22 mouse cellular contexts compared by ENCODE assay signal in genomic region chr13:74031133-74031532, GRCm38 (mm10). TPM values are rescaled to one million over a fixed set of nuclear protein-coding genes. Genes with fewer than 3 reads are reported as not detected.
DNase-seq lines count a peak whose midpoint lies in the region; ATAC-seq and TF ChIP-seq lines count a peak whose summit lies in the region.
"Had no signal": no experiment of that assay in that cellular context is flagged by ENCODE, and none has a peak within 500 bp of the region (broad histone marks: within the 10 kb centered on the region; RNA-seq: fewer than 3 reads in every experiment).

No protein-coding gene starts in this region.

- H3K9me3 ChIP-seq in kidney, postnatal 0 days (replicated peaks; ENCODE audit: low read length) = no peaks in the 10 kb centered on the region
- no peaks in the 10 kb centered on the region for H3K9me3 ChIP-seq in embryonic facial prominence, embryonic 10.5 days
- H3K9me3 ChIP-seq: forebrain, embryonic 13.5 days; heart, embryonic 15.5 days; hindbrain, embryonic 13.5 days had no signal

- no peak for TF ChIP-seq POLR2A in cortical plate, adult 2 months (IDR thresholded peaks at IDR 0.05; ENCODE audit: extremely low read depth, insufficient read depth, low read length)

- H3K9ac ChIP-seq in kidney, postnatal 0 days (ENCODE audit: low read depth, low read length) = no peak overlapping the region
- H3K9ac ChIP-seq: forebrain, embryonic 13.5 days; forebrain, postnatal 0 days; heart, embryonic 15.5 days; hindbrain, embryonic 13.5 days had no signal

- TF ChIP-seq CTCF in kidney, postnatal 0 days (IDR thresholded peaks at IDR 0.05; ENCODE audit: low read depth) = no peak
- TF ChIP-seq CTCF in cortical plate, adult 2 months (IDR thresholded peaks at IDR 0.05; ENCODE audit: extremely low read depth, insufficient read depth, low read length) = no peak

- no peak overlapping the region for H3K27ac ChIP-seq in kidney, postnatal 0 days
- peak overlapping the region; percentile 61; the same call in 1 of the 2 replicates for H3K27ac ChIP-seq in cortical plate, adult 2 months (ENCODE audit: insufficient read depth, low read length)
- H3K27ac ChIP-seq in embryonic facial prominence, embryonic 10.5 days (replicated peaks) = no peak overlapping the region
- H3K27ac ChIP-seq: forebrain, embryonic 13.5 days; heart, adult 2 months; heart, embryonic 15.5 days; hindbrain, embryonic 13.5 days; hindbrain, postnatal 0 days had no signal

- no peak overlapping the region for H3K4me2 ChIP-seq in kidney, postnatal 0 days (ENCODE audit: low read length)
- H3K4me2 ChIP-seq: forebrain, embryonic 13.5 days; heart, embryonic 11.5 days; heart, embryonic 15.5 days; hindbrain, embryonic 13.5 days had no signal

- H3K4me3 ChIP-seq in kidney, postnatal 0 days (replicated peaks; ENCODE audit: low read depth, low read length) = no peak overlapping the region
- no peak overlapping the region for H3K4me3 ChIP-seq in cortical plate, adult 2 months (ENCODE audit: insufficient read depth, low read length)
- H3K4me3 ChIP-seq in embryonic facial prominence, embryonic 10.5 days = no peak overlapping the region
- H3K4me3 ChIP-seq: forebrain, embryonic 13.5 days; heart, adult 2 months; heart, embryonic 15.5 days; hindbrain, embryonic 13.5 days had no signal

- peak; percentile 51; the same call in 1 of the 2 replicates for ATAC-seq in kidney, postnatal 0 days (replicated peaks; ENCODE audit: low FRiP score, low read depth)
- ATAC-seq: activated CD4-positive, CD25-positive, alpha-beta regulatory T cell, adult 4 months; forebrain, embryonic 13.5 days; forebrain, postnatal 0 days; hindbrain, postnatal 0 days; Patski had no signal

- H3K36me3 ChIP-seq in kidney, postnatal 0 days (ENCODE audit: insufficient read depth, low read length) = no peaks in the 10 kb centered on the region
- H3K36me3 ChIP-seq in embryonic facial prominence, embryonic 10.5 days (replicated peaks) = peaks cover 4% of the 10 kb centered on the region; the same call in 1 of the 2 replicates
- H3K36me3 ChIP-seq: heart, embryonic 15.5 days had no signal

- no peak for DNase-seq in kidney, postnatal 0 days (ENCODE audit: low spot score)
- DNase-seq in kidney, adult 18-20 months = no peak
- peak; percentile 49 for DNase-seq in adrenal gland, adult 2 months
- peak; percentile 33 for DNase-seq in adrenal gland, postnatal 10 days
- DNase-seq in embryonic facial prominence, embryonic 10.5 days (ENCODE audit: low spot score) = no peak
- DNase-seq: cerebellum, adult 11-12 months; cerebellum, adult 9-10 months; cerebellum, postnatal 25 days; forebrain, postnatal 0 days; gastrocnemius, postnatal 14 days; heart, adult 2 months; heart, postnatal 14 days had no signal

- no peaks in the 10 kb centered on the region for H3K27me3 ChIP-seq in kidney, postnatal 0 days (ENCODE audit: insufficient read depth, low read length)
- no peaks in the 10 kb centered on the region for H3K27me3 ChIP-seq in embryonic facial prominence, embryonic 10.5 days (replicated peaks; ENCODE audit: low read depth, poor library complexity, severe bottlenecking)
- H3K27me3 ChIP-seq: CH12.LX; forebrain, embryonic 13.5 days; heart, embryonic 15.5 days; hindbrain, embryonic 13.5 days; Patski had no signal

- H3K4me1 ChIP-seq in kidney, postnatal 0 days (replicated peaks; ENCODE audit: insufficient read depth, low read length) = no peaks in the 10 kb centered on the region
- H3K4me1 ChIP-seq in cortical plate, adult 2 months (ENCODE audit: control insufficient read depth, insufficient read depth, low read length) = no peaks in the 10 kb centered on the region
- no peaks in the 10 kb centered on the region for H3K4me1 ChIP-seq in embryonic facial prominence, embryonic 10.5 days
- H3K4me1 ChIP-seq: forebrain, embryonic 13.5 days; hindbrain, embryonic 13.5 days had no signal

- WGBS in kidney, postnatal 0 days = 63% methylated on average over 8 of the region's 8 CpGs
- 87% methylated on average over 8 of the region's 8 CpGs for WGBS in embryonic facial prominence, embryonic 10.5 days

RNA-seq across cellular contexts. Expression of gene Tppp, which starts 21.9 kb away (rescaled TPM):
- polyA plus RNA-seq in kidney, postnatal 0 days (2015; fragmentation: Nextera tagmentation; extraction: Ambion mirVana) = 0.42 and 0.56 TPM in 2 replicates
- total RNA-seq in adrenal gland, adult 2 months (2021) = 10 to 100 TPM in 1 of 2 experiments, 1 to 10 TPM in 1; 9.3 to 15.7 TPM
- polyA plus RNA-seq in adrenal gland, adult 2 months (2012; rRNA removed) = 2.9 and 4.9 TPM in 2 replicates
- 10 to 100 TPM in 1 of 2 experiments, 1 to 10 TPM in 1; 8.3 to 13.4 TPM for total RNA-seq in adrenal gland, postnatal 10 days (2021)
- 366 and 382 TPM in 2 replicates for polyA plus RNA-seq in cortical plate, adult 2 months (2012; rRNA removed)
- 0.59 and 0.64 TPM in 2 replicates for polyA plus RNA-seq in embryonic facial prominence, embryonic 10.5 days (2016; fragmentation: Nextera tagmentation; extraction: Ambion mirVana)
- total RNA-seq: hematopoietic stem cell, adult 5-6 weeks had no signal

RNA-seq across cellular contexts. Expression of gene Cep72, which starts 31.0 kb away (rescaled TPM):
- polyA plus RNA-seq in kidney, postnatal 0 days (2015; fragmentation: Nextera tagmentation; extraction: Ambion mirVana) = 8.7 and 9.7 TPM in 2 replicates
- 1 to 10 TPM; 4.2 to 4.5 TPM for total RNA-seq in adrenal gland, adult 2 months (2021)
- polyA plus RNA-seq in adrenal gland, adult 2 months (2012; rRNA removed) = 1.1 and 1.4 TPM in 2 replicates
- 1 to 10 TPM; 3.7 to 5.1 TPM for total RNA-seq in adrenal gland, postnatal 10 days (2021)
- 1.7 and 1.9 TPM in 2 replicates for polyA plus RNA-seq in cortical plate, adult 2 months (2012; rRNA removed)
- polyA plus RNA-seq in embryonic facial prominence, embryonic 10.5 days (2016; fragmentation: Nextera tagmentation; extraction: Ambion mirVana) = 22.1 and 25.0 TPM in 2 replicates

Comparison
In these comparisons a context has a peak if more than half of its experiments do, and no peak if none do; other contexts are left out.
1. DNase-seq: peak in adrenal gland, adult 2 months (single experiment) and adrenal gland, postnatal 10 days (single experiment); none in kidney, postnatal 0 days (single experiment), kidney, adult 18-20 months (single experiment) and embryonic facial prominence, embryonic 10.5 days (single experiment).
2. RNA of gene Tppp, which starts 21.9 kb away (polyA plus RNA-seq): 366 to 382 TPM in cortical plate, adult 2 months; 2.9 to 4.9 TPM in adrenal gland, adult 2 months, 0.59 to 0.64 TPM in embryonic facial prominence, embryonic 10.5 days and 0.42 to 0.56 TPM in kidney, postnatal 0 days; every median in the first group is over 10 times any median in the second.